Mouse (Mus musculus) large intestine, adult 2 months (tissue): ENCODE data around the gene Cdc123. TPM values are rescaled to one million over a fixed set of nuclear protein-coding genes. Genes with fewer than 3 reads are reported as not detected.

Experiments
- DNase-seq: peaks from one replicate; pipeline ENCODE4 v3.0.0-alpha.2; 2012; ENCODE audit warnings: low read depth, low spot score
- WGBS: fragments of 180-500 bp; shearing (Covaris S2); methylation state at CpG from one replicate; pipeline ENCODE4 v1.1.7; 2018; 5-methylcytosine and 5-hydroxymethylcytosine counted together
- polyA plus RNA-seq: library from polyadenylated mRNA; depleted of rRNA; stranded (reverse); fragments of >200 nt; gene quantifications from 2 replicates; pipeline ENCODE4 v1.2.3, GENCODE M21; 2012; rRNA removed

Gene Cdc123
- polyA plus RNA-seq, 1 experiment, result 89.1 TPM

GRCm38 (mm10) chr2:5749210-5749609 is 95.8 kb downstream of the Cdc123 start:
- WGBS, result 49% methylated on average over 6 of the region's 6 CpGs
- DNase-seq, result no peak

DNA sequence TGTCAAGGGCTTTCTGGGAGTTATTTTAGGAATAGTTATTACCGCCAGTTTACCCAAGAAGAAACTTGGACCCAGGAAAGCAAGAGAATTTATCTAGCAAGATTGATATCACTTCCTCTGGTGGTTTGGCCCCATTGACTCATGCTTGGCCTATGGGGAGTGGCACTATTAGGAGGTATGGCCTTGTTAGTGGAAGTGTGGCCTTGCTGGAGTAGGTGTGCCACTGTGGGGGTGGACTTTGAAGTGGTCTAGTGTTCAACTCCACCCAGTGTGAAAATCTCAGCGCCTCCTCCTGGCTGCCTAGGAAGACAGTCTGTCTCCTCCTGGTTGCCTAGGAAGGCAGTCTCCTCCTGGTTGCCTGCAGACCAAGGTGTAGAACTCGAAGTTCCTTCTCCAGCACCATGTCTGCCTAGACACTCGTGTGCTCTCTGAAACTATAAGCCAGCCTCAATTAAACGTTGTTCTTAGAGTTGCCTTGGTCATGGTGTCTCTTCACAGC is 97.4 kb downstream of the Cdc123 start:
- no peak for DNase-seq
- 86% methylated on average over 5 of the region's 5 CpGs for WGBS

DNA sequence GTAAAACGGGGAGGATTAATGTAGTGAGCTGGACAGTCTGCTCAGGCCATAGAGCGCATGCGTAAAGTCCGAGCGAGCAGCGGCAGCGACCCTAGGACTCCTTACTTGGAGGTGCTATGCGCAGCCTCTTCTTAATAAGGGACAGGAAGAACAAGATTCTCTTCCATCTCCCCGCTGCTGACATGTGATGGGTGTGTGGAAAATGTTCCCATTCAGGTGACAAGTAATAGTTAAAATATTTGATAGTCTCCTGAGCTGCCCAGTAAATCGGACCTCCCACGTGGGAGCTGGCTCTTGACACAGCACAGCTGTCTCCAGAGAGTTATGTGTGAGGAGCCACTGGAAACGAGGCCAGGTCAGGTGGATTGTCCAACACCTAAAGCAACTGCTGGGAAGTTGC is 98.4 kb downstream of the Cdc123 start:
- DNase-seq, result no peak
- 64% methylated on average over 12 of the region's 12 CpGs for WGBS

Other genes with a start within 250 kb of the Cdc123 start
- 9.0 and 13.4 TPM in 2 replicates for gene Camk1d, start 130.6 kb downstream of the Cdc123 start, polyA plus RNA-seq
- gene Nudt5, start 145 bp downstream of the Cdc123 start, polyA plus RNA-seq, result 15.1 and 37.5 TPM in 2 replicates
- 1.3 and 1.9 TPM in 2 replicates for gene Gm13199, start 17.8 kb upstream of the Cdc123 start, polyA plus RNA-seq
- 16.4 and 31.1 TPM in 2 replicates for gene Sec61a2, start 50.3 kb upstream of the Cdc123 start, polyA plus RNA-seq
- 0.11 and 0.22 TPM in 2 replicates for gene Dhtkd1, start 97.6 kb upstream of the Cdc123 start, polyA plus RNA-seq
- 2.5 and 3.8 TPM in 2 replicates for gene Upf2, start 106.3 kb upstream of the Cdc123 start, polyA plus RNA-seq